Mouse (Mus musculus) cerebellum, adult 2 months (tissue): ENCODE results near the gene Sptssa. TPM values are rescaled to one million over a fixed set of nuclear protein-coding genes. Genes with fewer than 3 reads are reported as not detected.

Experiments used
- DNase-seq, 2 experiments: peaks; one replicate each; pipeline ENCODE4 v3.0.0; 2021
- H3K27ac ChIP-seq: fragments of 200-500 bp; 2 replicates; pipeline ENCODE4 v1.5.1; 2012; ENCODE audit warnings: low read length, control low read depth, inconsistent platforms; ENCODE audit not compliant: insufficient read depth
- H3K27me3 ChIP-seq: fragments of 200-500 bp; 2 replicates; pipeline ENCODE4 v1.6.1; 2012; ENCODE audit warnings: inconsistent platforms, mild to moderate bottlenecking, low read length, moderate library complexity; ENCODE audit not compliant: control insufficient read depth, insufficient read depth
- H3K4me1 ChIP-seq: fragments of 200-500 bp; 2 replicates; pipeline ENCODE4 v1.6.1; 2011; ENCODE audit warnings: low read length; ENCODE audit not compliant: control insufficient read depth, insufficient read depth
- H3K4me3 ChIP-seq: fragments of 200-500 bp; replicated peaks from 2 replicates; pipeline ENCODE3; 2011; ENCODE audit warnings: mild to moderate bottlenecking, low read depth, low read length, control low read depth; ENCODE audit not compliant: insufficient read depth
- CTCF ChIP-seq: fragments of 200-500 bp; IDR thresholded peaks from 2 replicates; pipeline ENCODE4 v1.5.1; 2011; ENCODE audit warnings: low read depth, mild to moderate bottlenecking, control low read depth, low read length, moderate library complexity, borderline replicate concordance; ENCODE audit not compliant: insufficient read depth
- POLR2A ChIP-seq: fragments of 200-500 bp; IDR thresholded peaks from 2 replicates; pipeline ENCODE4 v1.6.1; 2011; ENCODE audit warnings: low read length, control low read depth, borderline replicate concordance; ENCODE audit not compliant: insufficient read depth
- WGBS: fragments of 180-500 bp; shearing (Covaris S2); methylation state at CpG from one replicate; pipeline ENCODE4 v1.1.7; 2018; 5-methylcytosine and 5-hydroxymethylcytosine counted together
- polyA plus RNA-seq: library from polyadenylated mRNA; depleted of rRNA; stranded (reverse); fragments of >200 nt; gene quantifications from 2 replicates; pipeline ENCODE4 v1.2.3, GENCODE M21; 2012; rRNA removed

Gene Sptssa
- polyA plus RNA-seq, result 50.6 and 52.9 TPM in 2 replicates

DNA sequence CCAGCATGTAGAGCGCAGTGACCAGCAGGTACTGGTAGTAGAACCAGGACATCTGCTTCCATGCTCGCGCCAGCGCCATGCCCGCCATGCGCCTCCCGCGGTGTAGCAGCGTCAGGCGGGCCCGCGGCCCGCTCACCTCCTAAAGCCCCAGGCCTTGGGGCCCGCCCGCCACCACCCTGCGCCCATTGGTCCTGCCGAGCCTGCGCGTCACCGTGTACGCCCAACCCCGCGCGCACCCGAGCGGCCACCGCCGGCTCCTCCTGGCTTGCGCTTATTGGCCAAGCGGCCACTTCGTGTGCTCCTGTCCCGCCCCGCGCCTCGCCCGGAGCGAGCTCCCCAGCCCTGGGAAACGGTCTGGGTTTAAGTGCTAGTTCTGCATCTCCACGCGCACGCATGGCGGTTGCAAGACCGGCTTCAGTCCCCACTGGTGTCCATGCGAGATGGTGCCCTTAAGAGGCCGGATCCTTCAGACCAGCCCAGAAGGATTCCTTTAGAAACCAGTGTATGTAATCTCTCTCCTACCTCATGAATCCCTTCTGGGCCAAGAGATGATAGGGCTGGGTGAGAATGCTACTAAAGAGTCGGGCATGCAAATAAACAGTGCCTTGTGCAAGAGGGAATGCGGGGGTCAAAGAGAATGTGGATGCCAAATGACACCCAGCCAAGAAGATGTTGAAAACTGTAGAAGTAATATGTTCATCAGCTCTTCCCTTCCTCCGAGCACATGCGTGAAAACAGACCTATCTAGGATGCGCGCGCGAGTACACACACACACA is at the start of gene Sptssa:
Gene Sptssa, minus strand, starts transcription at position 178 of the 776 bp plus-strand sequence.
- H3K4me1 ChIP-seq, result peaks cover 11% of the 10 kb centered on the region
- WGBS, result 3% methylated on average over 53 of the region's 53 CpGs
- peak within 1 kb of the TSS; percentile 82 for H3K4me3 ChIP-seq
- peak within 1 kb of the TSS; percentile 65 for H3K27ac ChIP-seq
- DNase-seq, result peak; percentile 97 to 98
- TF ChIP-seq CTCF, result no peak
- TF ChIP-seq POLR2A, result peak; percentile 89
- H3K27me3 ChIP-seq, result no peaks in the 10 kb centered on the region

DNA sequence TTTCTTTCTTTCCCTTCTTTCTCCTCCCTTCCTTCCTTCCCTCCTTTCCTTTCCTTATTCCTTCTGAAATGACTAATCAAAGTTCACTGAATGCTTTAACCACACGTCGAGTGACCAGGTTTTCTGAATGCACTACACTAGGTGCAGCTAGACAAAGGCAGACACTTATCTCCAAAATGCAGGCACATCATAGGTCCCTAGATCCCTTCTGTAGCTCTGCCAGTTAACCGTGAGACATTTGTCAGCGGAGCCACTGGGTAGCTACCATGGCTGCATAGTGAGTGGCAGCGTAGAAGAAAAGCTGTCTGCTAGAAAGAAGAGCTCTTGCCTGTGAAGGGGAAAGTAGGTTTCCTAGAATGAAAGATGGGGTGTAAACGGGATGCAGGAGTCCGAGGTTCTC is 43.0 kb upstream of the Sptssa start:
- WGBS, result 80% methylated on average over 7 of the region's 7 CpGs
- TF ChIP-seq CTCF (no peak), POLR2A (no peak)
- no peaks in the 10 kb centered on the region for H3K27me3 ChIP-seq

DNA sequence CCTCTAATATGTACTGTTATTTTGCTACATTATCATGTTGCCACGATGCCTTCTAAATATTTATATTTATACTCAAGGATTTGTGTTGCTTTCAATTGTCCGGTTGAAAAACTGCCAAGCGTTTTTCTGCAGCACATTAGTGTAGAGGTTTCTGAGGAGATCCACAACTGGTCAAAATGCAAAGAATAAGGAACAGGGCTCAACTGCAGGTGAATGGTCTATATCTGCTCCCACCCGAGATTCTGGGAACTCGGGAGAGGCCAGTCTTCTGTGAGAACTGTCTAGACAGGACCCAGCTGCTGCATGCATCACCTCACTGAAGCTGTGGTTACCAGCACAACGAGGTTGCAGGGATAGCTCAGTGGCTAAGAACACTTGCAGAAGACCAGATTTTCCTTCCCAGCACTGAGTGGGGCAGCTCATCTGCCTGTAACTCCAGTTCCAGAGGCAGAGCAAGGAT is 41.4 kb upstream of the Sptssa start:
- no peak for TF ChIP-seq CTCF
- TF ChIP-seq POLR2A, result no peak
- WGBS, result 42% methylated on average over 6 of the region's 6 CpGs
- peak in 1 of 2 experiments; percentile 38 for DNase-seq
- Histone ChIP-seq H3K4me3 (no peak overlapping the region), H3K27me3 (no peaks in the 10 kb centered on the region), H3K27ac (no peak overlapping the region), H3K4me1 (peaks cover 4% of the 10 kb centered on the region)

More for the DNA sequence above, 43.0 kb upstream of the Sptssa start:
- Histone ChIP-seq H3K4me3 (no peak overlapping the region), H3K4me1 (no peaks in the 10 kb centered on the region; the same call in 1 of the 2 replicates), H3K27ac (no peak overlapping the region)
- DNase-seq, result no peak

- TF ChIP-seq POLR2A, result no peak
- TF ChIP-seq CTCF, result no peak
- no peak overlapping the region for H3K4me3 ChIP-seq
- 8% methylated on average over 7 of the region's 7 CpGs for WGBS
- peaks cover 4% of the 10 kb centered on the region for H3K4me1 ChIP-seq
- H3K27me3 ChIP-seq, result no peaks in the 10 kb centered on the region
- DNase-seq, result no peak
- H3K27ac ChIP-seq, result no peak overlapping the region
Measured at GRCm38 (mm10) chr12:54697003-54697597, 40.7 kb upstream of the Sptssa start.

DNA sequence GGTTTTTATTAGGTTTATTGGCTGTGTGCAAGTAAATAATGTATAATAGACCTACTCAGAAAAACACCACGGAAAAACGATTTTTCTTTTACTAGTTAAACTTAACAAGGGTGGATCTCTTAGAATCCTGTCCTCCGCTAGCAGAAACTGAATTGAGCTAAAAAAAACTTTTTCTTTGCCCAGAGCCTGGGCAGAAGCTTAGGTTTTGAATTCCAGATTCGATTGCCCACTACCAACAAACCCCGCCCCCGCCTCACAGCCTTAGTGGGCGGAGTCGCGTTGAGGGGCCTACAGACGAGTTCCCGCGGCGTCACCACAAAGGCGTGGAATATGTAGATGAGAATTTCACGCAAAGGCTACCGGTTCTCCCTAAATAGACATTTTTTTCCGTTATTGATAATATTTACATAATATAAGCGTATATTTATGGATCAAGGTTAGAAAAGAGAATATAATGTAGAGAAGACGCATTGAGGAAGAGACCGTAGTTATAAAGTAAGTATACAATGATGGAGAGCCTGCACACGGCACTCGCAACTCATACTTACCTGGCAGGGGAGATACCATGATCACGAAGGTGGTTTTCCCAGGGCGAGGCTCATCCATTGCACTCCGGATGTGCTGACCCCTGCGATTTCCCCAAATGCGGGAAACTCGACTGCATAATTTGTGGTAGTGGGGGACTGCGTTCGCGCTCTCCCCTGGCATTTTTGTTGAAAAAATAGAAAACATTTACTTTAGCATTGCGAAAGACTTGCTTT is 40.0 kb upstream of the Sptssa start:
- peaks cover 4% of the 10 kb centered on the region for H3K4me1 ChIP-seq
- TF ChIP-seq POLR2A (peak; percentile 99), CTCF (no peak)
- H3K27ac ChIP-seq, result peak overlapping the region; percentile 12; the same call in 1 of the 2 replicates
- peak overlapping the region; percentile 74 for H3K4me3 ChIP-seq
- DNase-seq, result peak; percentile 90 to 94
- H3K27me3 ChIP-seq, result no peaks in the 10 kb centered on the region
- WGBS, result under 1% methylated on average over 32 of the region's 32 CpGs

DNA sequence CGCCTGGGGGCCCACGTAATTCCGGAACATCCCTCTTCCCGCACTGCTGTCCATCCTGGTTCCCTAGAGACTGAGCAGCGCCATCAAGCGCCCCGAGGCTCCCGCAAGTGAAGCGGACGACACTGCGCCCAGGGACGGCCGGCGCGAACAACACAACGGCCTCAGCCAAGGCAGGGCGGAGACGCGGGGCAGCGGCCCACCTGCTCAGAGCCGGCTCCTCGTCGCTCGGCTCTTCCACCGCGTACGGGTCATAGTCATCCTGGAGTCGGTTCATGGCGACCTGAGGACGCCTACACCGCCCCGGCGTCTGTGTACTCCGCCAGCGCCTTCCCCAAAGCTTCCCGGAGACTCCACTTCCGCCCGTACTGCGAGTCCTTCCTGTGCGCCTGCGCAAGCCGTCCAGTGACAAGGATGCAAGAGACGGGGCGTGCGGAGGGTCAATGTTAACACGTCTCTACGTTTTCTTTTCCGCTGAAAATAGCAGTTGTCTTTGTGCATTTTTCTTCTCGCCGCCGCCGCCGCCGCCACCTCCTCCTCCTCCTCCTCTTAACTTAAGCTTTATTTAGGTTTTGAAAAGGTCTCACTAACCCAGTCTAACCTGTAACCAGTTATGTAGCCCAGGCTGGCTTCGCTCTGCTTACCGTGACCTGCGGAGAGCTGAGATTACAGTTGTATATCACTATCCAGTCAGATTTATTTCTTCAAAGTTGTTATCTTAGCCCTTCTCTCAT is 39.3 kb upstream of the Sptssa start, which contains the start of gene Eapp:
Gene Eapp, minus strand, starts transcription at position 387 of the 731 bp plus-strand sequence.
- peak within 1 kb of the TSS; percentile 81 for H3K27ac ChIP-seq
- peaks cover 4% of the 10 kb centered on the region for H3K4me1 ChIP-seq
- WGBS, result under 1% methylated on average over 57 of the region's 57 CpGs
- DNase-seq, result peak; percentile 97 to 98
- H3K4me3 ChIP-seq, result peak within 1 kb of the TSS; percentile 74
- TF ChIP-seq POLR2A, result peak; percentile 70
- no peak for TF ChIP-seq CTCF
- no peaks in the 10 kb centered on the region for H3K27me3 ChIP-seq
